Mouse (Mus musculus) layer of hippocampus, adult 2 months (tissue): ENCODE results near the gene Sgcd. TPM values are rescaled to one million over a fixed set of nuclear protein-coding genes. Genes with fewer than 3 reads are reported as not detected.

ENCODE experiments used
- DNase-seq, 2 experiments: peaks; one replicate each; pipeline ENCODE4 v3.0.0; 2022; ENCODE audit warnings: low spot score in 2 of 2
- H3K27ac ChIP-seq: fragments of 200-600 bp; 2 replicates; pipeline ENCODE4 v1.8.1; 2022
- H3K4me3 ChIP-seq: fragments of 200-600 bp; 2 replicates; pipeline ENCODE4 v1.8.1; 2022; ENCODE audit warnings: mild to moderate bottlenecking
- CTCF ChIP-seq: fragments of 200-600 bp; conservative IDR thresholded peaks from 2 replicates; pipeline ENCODE4 v1.8.1; 2022; ENCODE audit warnings: antibody characterized with exemption, mild to moderate bottlenecking, moderate library complexity
- long read RNA-seq, 2 experiments: library from polyadenylated mRNA; stranded (forward); transcript quantifications; one replicate each; pipeline ENCODE4 v2.0.0; 2021; ENCODE audit warnings: borderline mapping rate in 2 of 2
- total RNA-seq, 2 experiments: library from RNA; stranded (reverse); gene quantifications; 2 replicates each; pipeline ENCODE4 v1.2.3; 2021

The Sgcd gene
- 10 to 100 TPM; 11.5 to 13.6 TPM for total RNA-seq
- long read RNA-seq, experiment 1, partial matches to known transcripts: 0 of 5 reads
- long read RNA-seq, experiment 1, other reads (novel, unspliced or antisense): 5 of 5 reads
- long read RNA-seq, experiment 2, partial matches to known transcripts: 1 of 7 reads
- long read RNA-seq, experiment 2, other reads (novel, unspliced or antisense): 6 of 7 reads

GRCm38 (mm10) chr11:47988697-47989533, at the start of gene Sgcd:
Gene Sgcd (minus strand): TSS chr11:47988969.
- Histone ChIP-seq H3K27ac (peak within 1 kb of the TSS; percentile 83), H3K4me3 (peak within 1 kb of the TSS; percentile 77)
- TF ChIP-seq CTCF: 0 out of 2 replicates have a peak, but pooled peaks have one; percentile 15
- peak; percentile 2 to 64 for DNase-seq

DNA sequence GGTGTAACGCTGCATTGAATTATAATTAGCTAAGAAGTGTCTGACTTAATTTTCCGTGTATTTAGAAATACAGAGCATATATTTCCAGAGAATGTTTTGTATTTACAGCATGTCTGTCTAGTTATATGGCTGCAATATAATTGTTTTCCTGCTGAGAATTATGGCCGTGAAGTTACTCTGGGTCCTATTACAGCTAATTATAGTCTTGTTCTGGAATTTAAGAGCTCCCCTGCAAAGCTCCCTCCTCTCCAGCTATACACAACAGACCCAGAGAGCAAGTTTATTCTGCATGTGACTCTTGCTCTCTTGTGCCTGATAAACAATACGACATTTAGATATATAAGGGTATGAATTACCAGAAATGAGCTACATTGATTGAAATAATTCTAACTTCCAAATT, 49.3 kb upstream of the Sgcd start:
- TF ChIP-seq CTCF: no peak
- Histone ChIP-seq H3K27ac (no peak overlapping the region), H3K4me3 (no peak overlapping the region)
- no peak for DNase-seq

- DNase-seq: no peak
- no peak for TF ChIP-seq CTCF
- Histone ChIP-seq H3K4me3 (no peak overlapping the region), H3K27ac (no peak overlapping the region)
Measured at GRCm38 (mm10) chr11:48012836-48013235, 24.1 kb upstream of the Sgcd start.

DNA sequence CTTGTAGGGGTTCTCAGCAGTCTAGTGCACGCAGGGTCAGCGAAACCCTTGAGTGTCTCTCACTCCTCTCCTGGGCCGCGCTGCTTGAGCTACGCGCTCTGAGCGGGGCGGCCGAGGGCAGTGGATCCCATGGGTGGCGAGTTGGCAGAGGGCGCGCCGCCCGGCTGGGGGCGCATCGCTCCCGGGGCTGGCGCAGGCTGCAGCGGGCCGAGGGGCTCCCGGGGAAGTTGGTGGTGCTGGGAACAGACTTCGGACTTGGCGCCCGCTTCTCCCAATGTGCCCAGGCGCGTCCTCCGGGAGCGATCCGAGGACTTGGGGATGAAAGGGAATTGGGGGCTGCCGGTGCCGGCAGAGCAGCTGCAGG, 454 bp downstream of the Sgcd start:
- Histone ChIP-seq H3K4me3 (peak overlapping the region; percentile 77), H3K27ac (peak overlapping the region; percentile 83)
- peak; percentile 47 for TF ChIP-seq CTCF
- peak in 1 of 2 experiments; percentile 19 for DNase-seq

DNA sequence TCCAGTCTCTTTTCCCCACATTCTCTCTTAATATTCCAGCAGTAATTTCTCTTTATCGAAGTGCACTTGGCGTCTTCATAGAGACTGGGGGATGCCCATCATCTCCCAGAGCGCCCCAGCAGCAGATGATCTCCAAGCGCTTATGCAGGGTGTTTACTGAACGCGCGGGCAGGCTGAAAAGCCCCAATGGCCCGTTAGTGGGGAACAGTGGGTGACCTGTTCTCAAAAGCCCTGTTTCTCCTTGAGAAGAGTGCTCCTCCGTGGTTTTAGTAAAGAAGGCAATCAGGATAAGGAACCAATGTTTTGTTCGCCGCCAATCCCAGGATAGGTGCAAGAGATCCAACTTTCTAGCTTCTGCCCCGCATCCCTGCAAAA, 889 bp downstream of the Sgcd start:
- Histone ChIP-seq H3K27ac (peak overlapping the region; percentile 83; the same call in 1 of the 2 replicates), H3K4me3 (peak overlapping the region; percentile 77)
- no peak for TF ChIP-seq CTCF
- DNase-seq: peak in 1 of 2 experiments; percentile 10

DNA sequence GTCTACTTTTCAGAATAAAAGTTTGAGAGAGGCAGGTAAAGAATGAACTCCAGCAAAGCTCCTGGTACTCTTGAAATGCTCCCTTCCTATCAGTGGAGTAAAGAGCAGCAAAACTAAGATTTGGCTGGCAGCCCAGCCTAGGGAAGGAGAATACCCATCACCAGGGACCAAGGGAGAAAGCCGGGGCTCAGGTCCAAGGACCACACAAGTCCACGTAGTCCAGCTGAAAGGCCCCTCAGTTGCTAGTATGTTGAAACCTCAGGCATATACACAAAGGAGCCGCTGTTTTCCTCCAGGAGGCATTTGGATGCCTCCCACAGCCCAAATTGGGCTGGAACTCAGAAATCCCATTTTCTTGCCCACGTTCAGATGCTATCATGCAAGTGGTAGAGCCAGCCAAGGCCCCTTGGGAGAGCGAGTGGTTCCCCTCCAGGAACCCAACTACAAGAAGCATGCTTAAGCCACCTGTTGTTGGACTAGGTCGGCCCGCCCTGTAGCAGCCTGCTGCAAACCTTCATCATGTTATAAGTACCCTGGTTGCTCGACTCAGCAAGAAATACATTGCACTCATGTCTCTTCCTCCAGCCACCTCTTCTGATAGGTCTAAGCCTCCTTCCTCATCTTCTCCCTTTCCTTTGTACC, 1.4 kb downstream of the Sgcd start:
- Histone ChIP-seq H3K27ac (peak overlapping the region; percentile 83; the same call in 1 of the 2 replicates), H3K4me3 (peak overlapping the region; percentile 77)
- TF ChIP-seq CTCF: no peak
- peak; percentile 11 to 20 for DNase-seq

DNA sequence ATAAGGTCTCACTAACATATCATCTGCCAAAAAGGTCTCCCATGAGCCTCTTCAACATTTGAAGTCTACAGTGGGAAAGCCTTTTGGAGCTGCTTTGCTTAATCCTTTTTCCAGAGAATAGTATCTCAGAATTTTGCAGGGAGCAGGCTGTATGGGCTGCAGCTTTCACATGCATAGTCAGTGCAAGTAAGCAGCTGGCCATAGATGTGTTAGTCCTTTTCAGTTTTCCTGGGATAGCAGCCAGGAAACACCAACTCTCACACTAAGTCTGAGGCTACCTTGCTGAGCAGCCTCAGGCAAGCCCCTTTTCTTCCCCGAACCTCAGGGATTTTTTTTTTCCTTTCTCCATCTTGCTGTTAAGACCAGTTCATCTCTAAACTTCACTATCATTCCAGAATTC, 6.6 kb downstream of the Sgcd start:
- no peak for TF ChIP-seq CTCF
- DNase-seq: no peak
- no peak overlapping the region for H3K27ac ChIP-seq
- H3K4me3 ChIP-seq: no peak overlapping the region

- Histone ChIP-seq H3K27ac (no peak overlapping the region), H3K4me3 (no peak overlapping the region)
- DNase-seq: no peak
- TF ChIP-seq CTCF: no peak
Measured at GRCm38 (mm10) chr11:47981108-47981507, 7.7 kb downstream of the Sgcd start.

DNA sequence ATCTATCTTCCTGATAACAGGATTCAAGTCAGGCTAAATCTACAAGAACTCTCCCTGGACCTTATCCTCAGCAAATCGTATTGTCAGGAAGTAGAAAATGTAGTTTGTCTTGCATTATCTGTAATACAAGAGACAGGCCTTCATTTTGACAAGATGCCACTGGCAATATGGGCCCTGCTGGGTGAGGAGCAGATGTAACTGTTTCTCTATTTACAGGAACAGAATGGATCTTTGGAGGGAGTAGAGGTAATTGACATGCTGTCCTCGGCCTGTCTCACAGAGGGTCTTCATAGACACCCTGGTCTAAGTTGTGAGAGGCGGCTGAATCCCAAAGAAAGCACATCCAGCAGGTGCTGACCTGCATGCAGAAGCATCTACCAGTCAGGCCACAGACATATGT, 35.5 kb downstream of the Sgcd start:
- no peak for DNase-seq
- TF ChIP-seq CTCF: no peak
- Histone ChIP-seq H3K4me3 (no peak overlapping the region), H3K27ac (no peak overlapping the region)

DNA sequence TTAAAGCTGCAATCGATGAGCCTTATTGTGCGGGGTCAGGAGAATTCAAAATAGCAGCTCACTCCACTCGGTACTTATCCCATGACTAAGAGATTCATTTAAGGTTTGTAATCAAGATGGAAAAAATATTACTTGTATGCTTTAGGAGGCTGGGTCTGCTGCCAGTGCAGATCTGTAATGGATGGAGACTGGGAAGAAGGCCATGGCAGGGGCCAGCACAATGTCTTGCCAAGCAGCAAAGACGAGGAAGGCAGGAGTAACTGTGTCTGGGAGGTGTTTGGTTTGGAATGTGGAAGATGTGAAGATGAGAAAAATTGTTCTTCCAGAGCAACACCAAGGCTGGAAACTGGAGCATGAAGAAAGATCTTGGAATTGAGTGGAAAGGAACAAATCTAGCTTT, 36.4 kb downstream of the Sgcd start:
- H3K27ac ChIP-seq: no peak overlapping the region
- no peak for TF ChIP-seq CTCF
- H3K4me3 ChIP-seq: no peak overlapping the region
- DNase-seq: no peak

- DNase-seq: no peak
- Histone ChIP-seq H3K4me3 (no peak overlapping the region), H3K27ac (no peak overlapping the region)
- TF ChIP-seq CTCF: no peak
Measured at GRCm38 (mm10) chr11:47939795-47940194, 49.0 kb downstream of the Sgcd start.

DNA sequence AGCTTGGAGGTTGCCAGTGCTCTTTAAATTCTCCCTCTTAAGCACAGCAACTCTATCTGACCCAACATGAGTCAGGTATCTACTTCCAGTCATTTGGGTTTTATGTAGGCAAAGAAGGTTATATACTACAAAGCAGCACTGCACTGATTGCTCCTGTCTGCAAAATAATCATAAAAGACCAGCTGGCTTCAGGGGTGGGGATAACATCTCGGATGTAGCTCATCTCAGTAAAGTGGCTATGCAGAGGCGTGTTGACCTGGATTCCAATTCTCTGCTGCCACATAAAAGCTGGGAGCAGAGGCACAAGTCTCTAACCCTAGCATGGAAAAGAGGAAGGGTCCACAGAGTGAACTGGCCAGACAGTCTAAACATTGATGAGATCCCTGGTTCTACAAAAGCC, 71.2 kb downstream of the Sgcd start:
- Histone ChIP-seq H3K27ac (no peak overlapping the region), H3K4me3 (no peak overlapping the region)
- TF ChIP-seq CTCF: no peak
- no peak for DNase-seq

GRCm38 (mm10) chr11:47891617-47892172, 97.1 kb downstream of the Sgcd start:
- no peak overlapping the region for H3K27ac ChIP-seq
- H3K4me3 ChIP-seq: no peak overlapping the region
- no peak for TF ChIP-seq CTCF
- no peak for DNase-seq

DNA sequence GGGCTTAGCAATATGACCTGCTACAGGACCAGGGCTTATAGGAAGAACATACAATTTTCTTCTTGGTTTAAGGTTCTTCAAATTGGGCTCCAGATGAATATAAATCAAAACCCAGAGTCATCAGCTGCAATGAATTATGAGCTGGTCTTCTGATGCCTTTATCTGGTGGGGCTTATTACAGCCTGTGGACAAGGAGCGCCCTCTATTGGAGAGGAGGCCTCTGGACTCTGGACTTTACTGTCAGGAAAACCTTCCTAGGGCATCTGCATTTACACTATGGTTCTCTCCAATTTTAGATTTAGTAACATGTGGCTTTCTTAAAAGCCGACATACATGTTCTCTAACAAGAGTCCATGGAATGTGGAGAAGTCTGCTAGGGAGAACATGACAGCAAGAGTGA, 98.5 kb downstream of the Sgcd start:
- H3K4me3 ChIP-seq: no peak overlapping the region
- no peak overlapping the region for H3K27ac ChIP-seq
- TF ChIP-seq CTCF: peak; percentile 80
- DNase-seq: peak in 1 of 2 experiments; percentile 21
